Mouse (Mus musculus) myocyte (in vitro differentiated cells): Measurements from ENCODE around the gene Ankrd34a.
"Not testable (repeated sequence)": the region's sequence is repeated elsewhere in the genome, so short reads cannot be mapped to it uniquely, and the experiment has no call there.

Experiments
- MAX ChIP-seq: IDR thresholded peaks from one replicate; pipeline ENCODE4 v1.6.1; 2011; ENCODE audit warnings: low read depth, mild to moderate bottlenecking, control low read depth
- POLR2A ChIP-seq: IDR thresholded peaks from one replicate; pipeline ENCODE4 v1.6.1; 2011; ENCODE audit warnings: low read depth, mild to moderate bottlenecking, control low read depth, moderate library complexity; ENCODE audit not compliant: insufficient read length
- TCF12 ChIP-seq: IDR thresholded peaks from one replicate; pipeline ENCODE4 v1.6.1; 2011; ENCODE audit warnings: mild to moderate bottlenecking, control low read depth; ENCODE audit not compliant: poor library complexity, insufficient read depth, severe bottlenecking

DNA sequence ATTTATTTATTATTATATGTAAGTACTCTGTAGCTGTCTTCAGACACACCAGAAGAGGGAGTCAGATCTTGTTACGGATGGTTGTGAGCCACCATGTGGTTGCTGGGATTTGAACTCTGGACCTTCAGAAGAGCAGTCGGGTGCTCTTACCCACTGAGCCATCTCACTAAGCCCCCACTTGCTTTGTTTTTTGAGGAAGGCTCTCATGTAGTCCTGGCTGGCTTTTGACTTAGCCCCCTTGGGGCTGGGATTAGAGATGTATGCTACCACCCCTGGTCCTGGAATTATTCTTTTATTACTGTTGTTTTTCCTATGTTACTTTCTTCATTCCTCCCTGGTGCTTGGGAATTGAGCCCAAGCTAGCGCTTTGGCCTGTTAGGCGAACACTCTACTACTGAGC is 9.6 kb downstream of the Ankrd34a start:
- TF ChIP-seq MAX, TCF12, POLR2A: not testable (repeated sequence)
